Mouse (Mus musculus) layer of hippocampus, adult 9-11 months (tissue): ENCODE measurements around the gene Myg1.
"Not testable (repeated sequence)": the region's sequence is repeated elsewhere in the genome, so short reads cannot be mapped to it uniquely, and the experiment has no call there.

ENCODE experiments used
- DNase-seq: peaks from one replicate; pipeline ENCODE4 v3.0.0; 2022

Gene Myg1

DNA sequence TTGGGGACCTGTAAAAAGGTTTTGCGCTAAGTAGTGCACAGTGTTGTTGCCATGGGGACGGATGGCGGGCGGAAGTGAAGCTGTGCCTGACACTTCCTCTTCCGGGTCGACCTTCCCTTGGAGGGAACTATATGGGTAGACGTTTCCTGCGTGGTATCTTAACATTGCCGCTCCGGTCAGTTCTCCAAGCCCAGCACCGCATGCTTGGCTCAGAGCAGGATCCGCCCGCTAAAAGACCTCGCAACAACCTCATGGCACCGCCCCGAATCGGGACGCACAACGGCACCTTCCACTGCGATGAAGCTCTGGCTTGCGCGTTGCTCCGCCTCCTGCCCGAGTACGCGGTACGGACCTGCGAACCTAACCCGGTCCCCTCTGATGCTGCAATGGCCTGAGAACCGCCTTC lies at the start of gene Myg1:
Gene Myg1, plus strand, starts transcription at position 100 of the 406 bp plus-strand sequence.
- DNase-seq, result peak; percentile 85

GRCm38 (mm10) chr15:102282463-102283292 lies 48.8 kb upstream of the Myg1 start:
- DNase-seq, result no peak

DNA sequence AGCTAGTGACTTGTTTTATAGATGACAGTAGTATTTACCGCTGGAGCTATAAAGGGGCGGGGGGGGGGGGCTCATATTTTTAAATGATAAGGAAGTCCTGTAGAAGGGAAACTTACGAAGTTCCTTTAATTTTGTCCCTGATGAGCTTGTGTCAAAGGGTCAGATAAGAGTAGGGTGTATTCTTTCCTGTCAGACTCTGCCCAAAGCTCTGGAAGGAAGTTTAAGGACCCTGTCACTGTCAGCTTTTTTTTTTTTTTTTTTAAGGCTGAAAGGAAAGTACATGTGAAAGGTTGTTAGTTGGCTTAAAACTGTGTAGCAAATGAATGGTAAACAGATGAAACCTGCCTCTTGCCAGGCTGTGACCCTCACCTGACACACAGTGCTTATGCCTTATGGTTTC lies 47.9 kb upstream of the Myg1 start:
- no peak for DNase-seq

GRCm38 (mm10) chr15:102287395-102287794 lies 44.1 kb upstream of the Myg1 start:
- DNase-seq, result no peak

GRCm38 (mm10) chr15:102295633-102296367 lies 35.7 kb upstream of the Myg1 start, which contains the start of gene Espl1:
Espl1 (plus strand) TSS chr15:102296266.
- DNase-seq, result peak; percentile 92

GRCm38 (mm10) chr15:102296368-102297006 lies 35.0 kb upstream of the Myg1 start:
- no peak for DNase-seq

DNA sequence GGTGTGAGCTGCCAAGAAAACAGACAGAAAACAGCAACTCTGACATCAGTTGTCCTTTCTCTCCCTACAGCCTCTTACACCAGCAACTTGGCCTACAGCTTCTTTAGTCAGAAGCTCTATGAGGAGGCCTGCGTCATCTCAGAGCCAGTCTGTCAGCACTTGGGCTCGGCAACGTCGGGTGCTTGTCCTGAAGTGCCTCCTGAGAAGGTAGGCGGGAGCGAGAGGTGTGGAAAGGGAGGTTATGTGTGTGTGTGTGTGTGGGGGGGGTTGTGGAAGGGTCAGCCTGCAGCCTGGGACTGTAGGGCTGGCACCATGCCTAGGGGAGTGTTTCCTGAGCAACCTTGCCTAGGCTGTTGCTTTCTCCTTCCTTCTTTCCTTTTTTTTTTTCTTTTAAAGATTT lies 29.0 kb upstream of the Myg1 start:
- no peak for DNase-seq

DNA sequence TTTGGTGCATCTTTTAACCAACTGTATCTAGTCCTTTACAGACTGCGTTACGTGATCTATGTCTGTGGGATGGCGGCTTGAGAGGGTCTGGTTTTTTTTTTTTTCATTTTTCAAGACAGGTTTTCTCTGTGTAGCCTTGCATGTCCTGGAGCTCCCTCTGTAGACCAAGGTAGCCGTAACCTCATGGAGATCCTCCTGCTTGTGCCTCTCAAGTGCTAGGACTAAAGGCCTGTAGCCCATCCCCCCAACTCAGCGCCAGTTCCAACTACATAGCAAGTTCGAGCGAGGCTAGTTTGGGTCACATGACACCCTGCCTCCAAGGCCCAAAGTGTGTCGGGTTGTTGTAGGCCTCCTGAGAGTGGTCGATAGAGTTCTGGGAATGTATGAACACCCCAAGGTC lies 22.8 kb upstream of the Myg1 start:
- DNase-seq, result no peak

- no peak for DNase-seq
Measured at GRCm38 (mm10) chr15:102310074-102310845, 21.2 kb upstream of the Myg1 start.

DNA sequence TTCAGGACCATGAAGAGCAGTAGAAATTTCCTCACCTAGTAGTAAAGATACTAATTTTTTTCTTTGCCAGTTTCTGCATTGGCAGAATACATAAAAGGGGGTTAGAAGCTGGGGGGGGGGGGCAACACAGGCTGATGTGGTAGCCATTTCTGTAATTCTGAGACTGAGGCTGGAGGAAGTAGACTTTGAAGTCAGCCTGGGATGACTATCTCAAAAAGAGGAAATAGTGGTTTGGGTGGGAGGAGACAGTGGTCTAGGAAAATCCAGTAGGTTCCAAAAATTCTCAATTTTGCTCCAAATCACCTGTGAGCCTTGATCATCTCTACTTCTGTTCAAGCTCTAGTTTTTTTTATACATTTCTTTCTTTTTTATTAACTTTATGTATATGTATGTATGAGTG lies 20.0 kb upstream of the Myg1 start:
- DNase-seq, result no peak

- peak; percentile 48 for DNase-seq
Measured at GRCm38 (mm10) chr15:102315292-102315691, 16.2 kb upstream of the Myg1 start.

GRCm38 (mm10) chr15:102316263-102316662 lies 15.2 kb upstream of the Myg1 start:
- DNase-seq, result peak; percentile 72

- no peak for DNase-seq
Measured at GRCm38 (mm10) chr15:102324654-102325473, 6.6 kb upstream of the Myg1 start.

- peak; percentile 84 for DNase-seq
Measured at GRCm38 (mm10) chr15:102326022-102326576, 5.4 kb upstream of the Myg1 start, which contains the start of gene Pfdn5. Pfdn5 (plus strand) TSS chr15:102326116.

GRCm38 (mm10) chr15:102326892-102327291 lies 4.6 kb upstream of the Myg1 start:
- no peak for DNase-seq

DNA sequence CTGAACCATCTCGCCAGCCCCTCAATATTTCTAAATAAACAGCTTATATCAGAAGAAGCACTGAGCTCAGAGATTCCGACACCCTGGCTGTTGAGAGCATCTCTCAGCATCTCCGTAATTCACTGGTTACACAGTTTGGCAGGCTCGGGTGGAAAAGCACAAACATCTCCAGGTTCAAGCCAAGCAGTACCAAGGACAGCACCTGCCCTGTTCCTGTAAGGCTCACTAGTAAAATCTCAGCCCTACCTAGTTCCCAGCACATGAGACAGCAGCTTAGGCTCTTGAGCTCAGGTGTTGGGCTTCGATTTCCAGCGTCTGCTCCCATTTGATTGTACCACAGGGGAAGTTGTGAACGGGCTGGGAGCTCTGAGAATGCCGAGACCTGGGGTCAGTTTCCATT lies 3.7 kb downstream of the Myg1 start:
- DNase-seq, result no peak

DNA sequence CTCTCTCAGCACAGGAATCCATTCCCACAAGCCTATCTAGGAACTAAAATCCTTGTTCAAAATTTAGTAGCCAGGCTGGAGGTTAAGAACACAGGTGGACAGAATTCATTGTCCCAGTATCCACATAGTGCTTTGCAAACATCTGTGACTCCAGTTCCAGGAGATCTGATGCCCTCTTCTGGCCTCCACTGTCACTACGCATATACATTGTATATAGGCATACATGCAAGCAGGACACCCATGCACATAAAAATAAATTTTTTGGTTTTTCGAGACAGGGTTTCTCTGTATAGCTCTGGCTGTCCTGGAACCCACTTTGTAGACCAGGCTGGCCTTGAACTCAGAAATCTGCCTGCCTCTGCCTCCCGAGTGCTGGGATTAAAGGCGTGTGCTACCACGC lies 4.4 kb downstream of the Myg1 start:
- DNase-seq, result not testable (repeated sequence)

GRCm38 (mm10) chr15:102336946-102337345 lies 5.4 kb downstream of the Myg1 start:
- DNase-seq, result no peak

DNA sequence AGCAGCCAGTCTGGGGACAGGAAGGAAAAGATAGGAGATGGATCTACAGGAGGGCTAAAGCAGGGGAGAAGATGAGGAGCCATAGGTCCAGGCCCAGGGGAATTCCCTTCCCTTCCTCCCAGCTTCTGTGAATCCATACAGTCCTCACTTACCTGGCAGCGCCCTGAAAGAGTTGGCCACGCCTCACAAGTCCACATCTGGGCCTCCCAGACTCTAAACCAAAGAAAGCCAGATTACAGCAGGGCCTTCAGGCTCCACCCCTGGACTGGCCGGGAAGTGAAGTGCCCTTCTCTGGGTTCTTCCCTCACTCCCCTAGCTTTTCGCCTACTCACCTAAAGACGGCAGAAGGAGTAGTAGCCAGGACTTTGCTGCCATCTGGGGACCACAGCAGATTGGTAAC lies 8.1 kb downstream of the Myg1 start:
- DNase-seq, result no peak

DNA sequence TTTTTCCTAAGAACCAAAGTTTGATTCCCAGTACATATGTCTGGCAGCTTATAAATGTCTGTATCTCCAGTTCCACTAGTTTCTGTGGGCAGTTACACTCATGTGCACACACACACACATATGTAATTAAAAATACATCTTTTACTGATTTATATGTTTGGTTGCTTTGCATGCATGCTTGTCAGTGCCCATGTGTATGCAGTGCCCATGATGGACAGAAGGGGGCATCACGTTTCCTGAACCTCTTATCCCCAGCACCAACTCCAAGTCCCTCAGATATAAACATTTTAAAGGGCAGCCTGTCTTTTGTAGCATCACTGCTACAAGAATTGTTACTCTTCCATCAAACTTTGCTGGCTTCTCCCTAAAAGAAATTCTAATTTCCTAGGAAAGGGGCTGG lies 10.1 kb downstream of the Myg1 start:
- no peak for DNase-seq

- DNase-seq, result no peak
Measured at GRCm38 (mm10) chr15:102344490-102344889, 13.0 kb downstream of the Myg1 start.
